Mouse (Mus musculus) granulocyte monocyte progenitor cell, adult 5-6 weeks (primary cell): Measurements from ENCODE around the gene Vopp1. TPM values are rescaled to one million over a fixed set of nuclear protein-coding genes. Genes with fewer than 3 reads are reported as not detected.

ENCODE experiments used
- ATAC-seq: replicated peaks from 2 replicates; pipeline ENCODE4 v1.8.0; 2016; ENCODE audit warnings: mild to moderate bottlenecking, moderate TSS enrichment, inconsistent platforms; ENCODE audit not compliant: poor library complexity, severe bottlenecking
- total RNA-seq, 2 experiments: library from RNA; stranded (forward) in 1 of 2; stranded (reverse) in 1 of 2; fragments of 200-712, 200-1000 nt in 1 of 2; fragments of >200 nt in 1 of 2; fragmentation: Nextera tagmentation in 1 of 2; gene quantifications; 2 replicates each; pipeline ENCODE4 v1.2.3; 2014 to 2017

The Vopp1 gene
- total RNA-seq, 2 experiments from 2014 or later: 10.1 to 12.0 TPM

- ATAC-seq: no peak
Observed at GRCm38 (mm10) chr6:57706721-57707120, 118.2 kb downstream of the Vopp1 start.

DNA sequence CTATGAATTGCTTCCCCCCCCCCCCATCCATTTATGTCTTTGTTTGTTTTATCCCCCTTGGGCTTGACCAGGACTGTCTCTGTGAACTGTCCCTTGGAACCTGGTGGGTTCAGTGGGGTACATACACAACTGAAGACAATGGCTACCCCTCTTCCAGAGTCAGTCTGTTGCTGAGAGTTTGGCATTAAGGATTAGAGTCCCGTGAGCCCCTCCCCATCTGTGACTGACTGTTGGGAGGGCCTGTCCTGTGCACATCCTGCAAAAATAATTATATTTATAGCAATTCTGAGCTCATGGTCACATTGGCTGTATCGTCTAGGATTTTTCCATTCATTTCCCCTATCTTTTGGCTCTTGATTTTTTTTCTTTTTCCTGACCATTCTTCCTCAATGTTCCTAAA lies 121.3 kb downstream of the Vopp1 start:
- ATAC-seq: no peak

GRCm38 (mm10) chr6:57702743-57703499 lies 122.0 kb downstream of the Vopp1 start:
- ATAC-seq: peak; percentile 93

- peak; percentile 5 for ATAC-seq
Observed at GRCm38 (mm10) chr6:57702376-57702742, 122.6 kb downstream of the Vopp1 start, which contains the start of gene Lancl2. Lancl2 (plus strand) TSS chr6:57702540.

- ATAC-seq: no peak
Observed at GRCm38 (mm10) chr6:57701686-57702085, 123.3 kb downstream of the Vopp1 start.

DNA sequence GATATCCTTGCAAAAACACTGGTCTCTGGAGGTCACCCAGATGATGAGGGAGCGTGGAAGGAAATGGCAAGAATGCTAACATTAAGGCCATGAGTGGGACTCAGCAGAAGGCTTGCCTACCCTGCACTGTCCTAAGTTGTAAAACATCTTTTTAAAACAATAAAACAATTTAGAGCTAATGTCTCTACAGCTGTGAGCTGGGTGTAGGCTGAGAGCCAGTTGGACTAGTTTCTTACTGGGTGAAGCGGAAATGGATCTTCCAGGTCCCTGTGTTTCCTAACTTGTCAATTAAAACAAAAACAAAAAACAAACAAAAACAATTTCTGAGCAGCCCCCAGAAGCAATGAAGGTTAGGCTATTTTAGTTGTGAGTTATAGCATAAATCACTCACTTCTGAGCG lies 131.8 kb downstream of the Vopp1 start:
- no peak for ATAC-seq

DNA sequence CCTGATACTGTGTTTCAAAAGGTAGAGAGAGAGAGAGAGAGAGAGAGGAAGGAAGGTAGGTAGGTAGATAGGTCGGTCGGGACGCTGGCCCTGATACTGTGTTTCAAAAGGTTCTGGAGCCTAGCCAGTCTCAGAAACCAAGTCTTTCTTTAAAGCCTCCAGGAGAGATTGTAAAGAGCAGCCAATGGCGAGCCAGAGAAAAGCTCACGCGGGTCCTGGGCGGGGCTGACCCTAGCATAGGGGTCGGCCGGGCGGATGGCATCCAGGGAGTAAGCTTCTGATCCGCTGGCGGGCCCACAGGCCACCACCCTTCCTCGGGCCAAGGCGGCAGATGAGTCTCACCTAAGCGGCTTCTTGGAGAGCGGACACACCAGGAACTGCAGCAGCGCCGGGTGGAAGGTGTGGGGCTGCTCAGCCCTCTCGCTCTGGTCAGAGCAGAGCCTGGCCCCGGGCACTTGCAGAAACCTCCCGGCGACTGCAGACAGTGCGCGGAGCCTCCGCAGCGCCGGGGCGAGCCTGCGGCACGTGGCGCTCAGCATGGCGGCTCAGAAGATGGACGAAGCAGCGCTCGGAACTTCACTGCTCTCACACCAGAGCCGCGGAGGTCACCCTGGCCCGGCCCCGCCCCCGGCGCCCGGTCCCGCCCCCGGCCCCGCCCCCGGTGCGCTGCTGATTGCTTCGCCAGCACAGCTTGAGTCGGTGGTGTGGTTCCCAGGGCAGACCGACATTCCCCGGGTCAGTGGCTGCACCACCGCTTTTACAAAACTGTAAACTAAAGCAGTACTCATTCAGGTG lies 133.3 kb downstream of the Vopp1 start, which contains the start of gene Pyurf:
TSS of gene Pyurf (minus strand) at position 612 of the 795 bp plus-strand sequence.
- ATAC-seq: peak; percentile 95

DNA sequence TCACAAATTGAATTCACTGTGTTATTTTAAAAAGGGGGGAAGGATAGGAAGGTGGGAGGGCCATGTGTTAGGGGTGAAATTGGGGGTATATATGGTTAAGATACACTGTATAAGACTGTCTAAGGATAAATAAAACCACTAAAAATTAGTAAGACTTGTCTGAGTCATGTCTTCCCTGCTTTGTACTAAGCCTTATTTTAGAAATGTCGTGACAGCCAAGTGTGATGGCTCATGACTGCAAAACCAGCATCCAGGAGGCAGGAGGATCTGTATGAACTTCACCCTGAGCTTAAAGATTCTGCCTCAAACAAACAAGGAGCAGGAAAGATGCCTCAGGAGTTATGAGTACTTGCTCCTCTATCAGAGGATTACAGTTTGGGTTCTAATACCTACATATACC lies 140.8 kb downstream of the Vopp1 start:
- ATAC-seq: no peak

Other genes with a start within 250 kb of the Vopp1 start
- gene Herc6, start 244.2 kb downstream of the Vopp1 start, total RNA-seq (2014; fragmentation: Nextera tagmentation): 16.1 and 22.0 TPM in 2 replicates
- gene Herc6, start 244.2 kb downstream of the Vopp1 start, total RNA-seq (2017): 5.1 and 8.2 TPM in 2 replicates
- gene Pyurf, start 133.1 kb downstream of the Vopp1 start, total RNA-seq (2014; fragmentation: Nextera tagmentation): 7.5 and 7.7 TPM in 2 replicates
- 16.3 and 17.7 TPM in 2 replicates for gene Pyurf, start 133.1 kb downstream of the Vopp1 start, total RNA-seq (2017)
- 22.8 and 23.1 TPM in 2 replicates for gene Lancl2, start 122.6 kb downstream of the Vopp1 start, total RNA-seq (2014; fragmentation: Nextera tagmentation)
- gene Lancl2, start 122.6 kb downstream of the Vopp1 start, total RNA-seq (2017): 31.0 and 44.0 TPM in 2 replicates
- not detected in 2 replicates for gene Vmn1r21, start 25.2 kb upstream of the Vopp1 start, total RNA-seq (2014; fragmentation: Nextera tagmentation)
- not detected in 2 replicates for gene Vmn1r21, start 25.2 kb upstream of the Vopp1 start, total RNA-seq (2017)
- not detected in 2 replicates for gene Vmn1r22, start 82.9 kb upstream of the Vopp1 start, total RNA-seq (2014; fragmentation: Nextera tagmentation)
- gene Vmn1r22, start 82.9 kb upstream of the Vopp1 start, total RNA-seq (2017): not detected in 2 replicates
- not detected in 2 replicates for gene Vmn1r23, start 101.7 kb upstream of the Vopp1 start, total RNA-seq (2014; fragmentation: Nextera tagmentation)
- gene Vmn1r23, start 101.7 kb upstream of the Vopp1 start, total RNA-seq (2017): not detected in 2 replicates
- gene Vmn1r24, start 136.3 kb upstream of the Vopp1 start, total RNA-seq (2014; fragmentation: Nextera tagmentation): not detected in 2 replicates
- not detected in 2 replicates for gene Vmn1r24, start 136.3 kb upstream of the Vopp1 start, total RNA-seq (2017)
- gene Vmn1r25, start 155.7 kb upstream of the Vopp1 start, total RNA-seq (2014; fragmentation: Nextera tagmentation): not detected in 2 replicates
- not detected in 2 replicates for gene Vmn1r25, start 155.7 kb upstream of the Vopp1 start, total RNA-seq (2017)
- not detected in 2 replicates for gene Vmn1r26, start 190.0 kb upstream of the Vopp1 start, total RNA-seq (2014; fragmentation: Nextera tagmentation)
- gene Vmn1r26, start 190.0 kb upstream of the Vopp1 start, total RNA-seq (2017): not detected in 2 replicates